Mouse (Mus musculus) heart, adult 2 months (tissue): ENCODE data around the gene Mbd3.

Source experiments
- CTCF ChIP-seq: fragments of 200-600 bp; IDR thresholded peaks from 2 replicates; pipeline ENCODE4 v1.8.1; 2022; ENCODE audit warnings: antibody characterized with exemption, mild to moderate bottlenecking, moderate library complexity
- EP300 ChIP-seq: fragments of 200-500 bp; IDR thresholded peaks from 2 replicates; pipeline ENCODE4 v1.6.1; 2011; ENCODE audit warnings: low read depth, low read length, control low read depth; ENCODE audit not compliant: insufficient read depth
- POLR2A ChIP-seq: fragments of 200-500 bp; IDR thresholded peaks from 2 replicates; pipeline ENCODE4 v1.6.1; 2011; ENCODE audit warnings: mild to moderate bottlenecking, low read depth, low read length, control low read depth; ENCODE audit not compliant: insufficient read depth

DNA sequence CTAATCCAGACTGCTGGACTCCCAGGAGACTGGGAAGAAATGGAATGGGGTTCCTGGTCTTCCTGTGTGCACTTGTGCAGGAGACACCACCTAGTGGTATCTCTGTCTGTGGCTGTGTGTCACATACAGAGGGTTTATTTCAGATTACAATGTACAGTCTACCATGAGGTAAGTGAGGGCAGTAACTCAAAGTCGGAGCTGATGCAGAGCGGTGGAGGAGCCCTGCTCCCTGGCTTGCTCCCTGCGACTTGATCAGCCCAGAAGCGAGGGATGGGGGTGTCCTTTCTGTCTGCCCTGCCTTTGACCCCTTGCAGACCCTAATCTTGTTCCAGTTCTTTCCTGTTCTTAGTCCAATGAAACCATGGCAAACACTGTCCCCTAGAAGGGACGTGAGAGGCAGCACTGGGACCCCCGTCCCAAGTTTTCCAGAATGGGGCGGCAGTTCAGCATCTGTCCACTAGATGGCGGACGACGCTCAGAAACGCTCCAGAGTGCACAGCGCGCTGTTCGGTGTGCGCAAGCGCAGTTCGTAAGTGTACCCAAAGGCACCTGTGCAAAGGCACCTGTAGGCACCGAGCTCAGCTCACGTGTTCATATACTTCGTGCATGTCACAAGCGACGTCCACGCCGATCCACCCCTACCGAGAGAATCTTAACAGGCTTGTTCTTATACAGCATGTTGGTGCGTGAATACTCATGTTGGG, 46.7 kb upstream of the Mbd3 start:
- TF ChIP-seq POLR2A (no peak), CTCF (no peak; the same call in 1 of the 2 replicates), EP300 (peak; percentile 90)
